Mouse (Mus musculus) ES-Bruce4 (cell line): ENCODE data around the gene Uaca. TPM values are rescaled to one million over a fixed set of nuclear protein-coding genes. Genes with fewer than 3 reads are reported as not detected.

Experiments used
- H3K27ac ChIP-seq: 2 replicates; pipeline ENCODE4 v1.5.1; 2012; ENCODE audit warnings: low read length, inconsistent platforms; ENCODE audit not compliant: insufficient read depth
- H3K27me3 ChIP-seq: 2 replicates; pipeline ENCODE4 v1.6.1; 2012; ENCODE audit warnings: mild to moderate bottlenecking, low read length, inconsistent platforms; ENCODE audit not compliant: control insufficient read depth, poor library complexity, insufficient read depth, severe bottlenecking
- H3K36me3 ChIP-seq: 2 replicates; pipeline ENCODE4 v1.6.1; 2012; ENCODE audit warnings: inconsistent platforms, mild to moderate bottlenecking, low read length, moderate library complexity; ENCODE audit not compliant: control insufficient read depth, poor library complexity, insufficient read depth, severe bottlenecking
- H3K4me1 ChIP-seq: one replicate; pipeline ENCODE4 v1.8.1; 2011; ENCODE audit warnings: low read length; ENCODE audit not compliant: control insufficient read depth, insufficient read depth
- H3K4me3 ChIP-seq: 2 replicates; pipeline ENCODE4 v1.5.1; 2011; ENCODE audit warnings: low read depth, mild to moderate bottlenecking, low read length
- H3K9ac ChIP-seq: 2 replicates; pipeline ENCODE4 v1.6.1; 2012; ENCODE audit warnings: low read depth, mild to moderate bottlenecking, inconsistent platforms; ENCODE audit not compliant: poor library complexity, severe bottlenecking
- H3K9me3 ChIP-seq: replicated peaks from 2 replicates; pipeline ENCODE4 v1.6.1; 2012; ENCODE audit warnings: mild to moderate bottlenecking, low read length, inconsistent platforms; ENCODE audit not compliant: control insufficient read depth, poor library complexity, insufficient read depth, severe bottlenecking
- CTCF ChIP-seq: IDR thresholded peaks from one replicate; pipeline ENCODE4 v1.8.1; 2011; ENCODE audit warnings: low read depth, low read length
- EP300 ChIP-seq: IDR thresholded peaks from 2 replicates; pipeline ENCODE4 v1.6.1; 2011; ENCODE audit warnings: low read depth, low read length; ENCODE audit not compliant: insufficient read depth
- POLR2A ChIP-seq: IDR thresholded peaks from one replicate; pipeline ENCODE4 v1.8.1; 2011; ENCODE audit warnings: low read length; ENCODE audit not compliant: insufficient read depth
- polyA plus RNA-seq: library from polyadenylated mRNA; stranded (reverse); fragments of >200 nt; gene quantifications from 2 replicates; pipeline ENCODE4 v1.2.4, GENCODE M21; 2011; ENCODE audit warnings: low read depth; ENCODE audit not compliant: missing spikeins, insufficient read depth, insufficient read length

The Uaca gene
- polyA plus RNA-seq, 1 experiment, result 29.7 TPM

DNA sequence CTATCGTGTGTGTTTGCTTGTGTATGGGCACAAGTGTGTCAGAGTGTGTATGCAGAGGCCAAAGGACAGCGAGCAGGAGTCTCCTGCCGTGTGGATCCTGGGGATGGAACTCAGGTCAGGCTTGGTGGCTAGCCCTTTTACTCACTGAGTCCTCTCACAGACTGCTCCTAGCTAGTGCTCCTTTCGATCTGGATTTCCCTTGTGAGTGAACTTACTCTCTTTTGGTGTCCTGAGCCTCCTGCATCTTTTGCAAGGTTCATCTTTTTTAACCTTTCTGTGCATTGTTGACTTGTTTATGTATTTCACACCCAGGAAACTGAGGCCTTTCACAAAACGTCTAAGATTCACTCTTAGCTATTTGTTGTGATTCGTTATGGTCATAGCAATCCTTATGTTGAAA, 2.8 kb downstream of the Uaca start:
- Histone ChIP-seq H3K9ac (no peak overlapping the region), H3K9me3 (no peaks in the 10 kb centered on the region), H3K4me3 (no peak overlapping the region), H3K27me3 (no peaks in the 10 kb centered on the region), H3K36me3 (no peaks in the 10 kb centered on the region), H3K27ac (no peak overlapping the region), H3K4me1 (no peaks in the 10 kb centered on the region)
- TF ChIP-seq POLR2A (no peak), CTCF (no peak), EP300 (no peak)

DNA sequence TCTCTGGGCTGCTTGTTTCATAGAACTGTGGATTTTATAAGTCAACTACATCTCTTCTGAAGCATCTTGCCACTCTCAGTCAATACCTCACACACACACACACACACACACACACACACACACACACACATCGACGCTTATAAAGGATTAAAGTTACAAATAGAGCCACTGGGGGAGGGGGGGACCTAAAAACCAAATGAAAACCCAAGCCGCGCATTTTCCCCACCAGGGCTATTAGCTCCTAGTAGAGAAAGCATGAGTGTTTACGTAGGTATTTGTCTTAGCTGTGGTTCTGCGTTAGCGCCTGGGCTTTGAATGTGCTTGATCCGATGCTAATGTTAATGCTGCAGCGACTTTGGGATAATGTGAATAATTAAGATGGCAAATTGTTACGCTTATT, 4.7 kb downstream of the Uaca start:
- TF ChIP-seq CTCF (no peak), EP300 (no peak), POLR2A (no peak)
- no peaks in the 10 kb centered on the region for H3K27me3 ChIP-seq
- no peak overlapping the region for H3K9ac ChIP-seq
- no peak overlapping the region for H3K4me3 ChIP-seq
- no peaks in the 10 kb centered on the region for H3K4me1 ChIP-seq
- no peaks in the 10 kb centered on the region for H3K9me3 ChIP-seq
- H3K36me3 ChIP-seq, result no peaks in the 10 kb centered on the region
- H3K27ac ChIP-seq, result no peak overlapping the region

DNA sequence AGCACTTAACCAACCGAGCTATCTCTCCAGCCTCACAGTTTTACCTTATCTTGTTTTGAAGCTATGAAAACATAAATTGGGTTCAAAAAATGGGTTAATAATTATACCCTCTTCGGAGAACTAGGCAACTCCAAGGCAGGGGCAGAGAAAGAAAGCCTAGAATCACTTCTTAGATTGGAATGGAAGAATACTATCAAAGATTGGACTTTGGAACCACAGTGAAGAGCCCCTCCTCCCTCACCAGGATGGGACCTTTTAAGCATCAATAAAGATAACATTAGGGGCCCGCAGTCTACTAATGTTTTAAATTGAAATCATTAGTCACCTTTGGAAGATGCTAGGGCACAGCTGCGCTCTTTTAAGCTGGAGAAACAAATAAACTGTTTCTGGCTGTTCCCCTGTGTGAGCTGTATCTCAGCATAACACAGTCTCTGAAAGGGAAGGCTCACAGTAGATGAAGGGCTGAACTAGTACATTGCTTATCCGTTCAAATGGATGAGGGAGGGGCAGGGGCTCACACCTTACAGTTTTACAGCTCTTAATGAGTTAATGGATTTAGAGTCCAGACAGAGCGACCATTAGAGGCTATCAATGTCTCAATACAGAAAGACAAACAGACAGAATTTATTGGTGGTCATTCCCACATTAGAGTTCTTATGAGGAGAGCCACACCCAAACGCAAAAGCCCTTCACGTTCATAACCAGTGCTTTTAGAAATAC, 6.5 kb downstream of the Uaca start:
- Histone ChIP-seq H3K27ac (no peak overlapping the region), H3K4me3 (no peak overlapping the region), H3K4me1 (no peaks in the 10 kb centered on the region), H3K9ac (no peak overlapping the region), H3K36me3 (no peaks in the 10 kb centered on the region), H3K9me3 (no peaks in the 10 kb centered on the region), H3K27me3 (no peaks in the 10 kb centered on the region)
- TF ChIP-seq CTCF, result no peak
- TF ChIP-seq POLR2A, result no peak
- TF ChIP-seq EP300, result no peak

DNA sequence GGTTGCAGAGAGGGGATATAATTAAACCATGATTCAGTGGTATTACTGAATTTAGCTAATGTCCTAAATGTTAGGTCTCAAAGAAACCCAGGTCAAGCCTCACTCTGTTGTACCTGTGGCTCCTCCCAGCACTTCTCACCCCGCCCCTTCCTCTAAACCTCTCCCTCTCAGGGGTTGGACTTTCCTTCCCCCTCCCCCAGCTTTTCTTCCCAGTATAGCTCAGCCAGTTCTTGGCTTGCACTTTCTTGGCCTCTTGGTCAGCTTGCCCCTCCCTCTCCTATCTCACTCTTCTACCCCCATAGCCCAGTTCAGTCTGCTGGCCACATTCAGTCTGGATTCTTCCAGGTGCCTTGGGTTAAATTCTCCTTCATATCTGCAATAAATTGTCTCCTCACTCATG, 7.4 kb downstream of the Uaca start:
- Histone ChIP-seq H3K4me3 (no peak overlapping the region), H3K9me3 (no peaks in the 10 kb centered on the region), H3K9ac (no peak overlapping the region), H3K36me3 (no peaks in the 10 kb centered on the region), H3K4me1 (no peaks in the 10 kb centered on the region), H3K27ac (no peak overlapping the region), H3K27me3 (no peaks in the 10 kb centered on the region)
- TF ChIP-seq CTCF (no peak), POLR2A (no peak), EP300 (no peak)

DNA sequence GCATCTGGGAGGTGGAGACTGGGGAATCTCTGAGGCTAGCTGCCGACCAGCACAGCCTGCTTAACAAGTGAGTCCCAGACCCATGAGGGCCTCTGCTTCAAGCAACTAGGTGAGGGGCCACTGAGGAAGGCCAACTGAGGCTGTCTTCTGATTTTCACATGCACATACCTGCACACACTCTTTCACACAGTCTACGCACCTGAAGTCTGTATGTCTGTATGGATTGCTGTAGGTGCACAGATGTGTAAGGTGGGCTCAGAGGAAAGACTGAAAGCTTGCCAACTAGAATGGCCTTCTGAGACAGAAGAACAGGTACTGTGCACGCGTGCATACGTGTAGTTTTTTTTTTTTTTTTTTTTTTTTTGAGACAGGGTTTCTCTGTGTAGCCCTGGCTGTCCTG, 8.0 kb downstream of the Uaca start:
- Histone ChIP-seq H3K27me3 (no peaks in the 10 kb centered on the region), H3K9ac (no peak overlapping the region), H3K36me3 (no peaks in the 10 kb centered on the region), H3K4me3 (no peak overlapping the region), H3K4me1 (no peaks in the 10 kb centered on the region), H3K9me3 (no peaks in the 10 kb centered on the region), H3K27ac (no peak overlapping the region)
- TF ChIP-seq CTCF (no peak), POLR2A (no peak), EP300 (no peak)

DNA sequence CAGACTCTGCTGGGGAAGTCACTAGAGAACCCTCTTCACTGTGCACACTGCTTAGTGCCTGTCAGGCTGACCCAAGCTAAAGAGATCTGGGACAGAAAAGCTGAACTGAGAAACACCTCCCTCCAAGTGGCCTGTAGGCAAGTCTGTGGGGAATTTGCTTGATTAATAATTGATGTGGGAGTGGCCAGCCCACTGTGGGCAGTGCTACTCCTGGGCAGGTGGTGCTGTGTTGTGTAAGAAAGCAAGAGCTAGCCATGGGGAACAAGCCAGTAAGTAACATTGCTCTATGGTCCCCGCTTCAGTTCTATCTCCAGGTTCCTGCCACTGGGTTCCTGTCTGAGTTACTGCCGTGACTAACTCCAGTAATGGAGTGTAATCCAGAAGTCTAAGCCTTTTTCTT, 11.7 kb downstream of the Uaca start:
- no peaks in the 10 kb centered on the region for H3K27me3 ChIP-seq
- no peak overlapping the region for H3K9ac ChIP-seq
- no peak overlapping the region for H3K4me3 ChIP-seq
- TF ChIP-seq EP300, result no peak
- no peaks in the 10 kb centered on the region for H3K36me3 ChIP-seq
- no peaks in the 10 kb centered on the region; the same call in 1 of the 2 replicates for H3K9me3 ChIP-seq
- no peaks in the 10 kb centered on the region for H3K4me1 ChIP-seq
- no peak overlapping the region for H3K27ac ChIP-seq
